ENCODE assay signal across 10 mouse cellular contexts in the genomic region with DNA sequence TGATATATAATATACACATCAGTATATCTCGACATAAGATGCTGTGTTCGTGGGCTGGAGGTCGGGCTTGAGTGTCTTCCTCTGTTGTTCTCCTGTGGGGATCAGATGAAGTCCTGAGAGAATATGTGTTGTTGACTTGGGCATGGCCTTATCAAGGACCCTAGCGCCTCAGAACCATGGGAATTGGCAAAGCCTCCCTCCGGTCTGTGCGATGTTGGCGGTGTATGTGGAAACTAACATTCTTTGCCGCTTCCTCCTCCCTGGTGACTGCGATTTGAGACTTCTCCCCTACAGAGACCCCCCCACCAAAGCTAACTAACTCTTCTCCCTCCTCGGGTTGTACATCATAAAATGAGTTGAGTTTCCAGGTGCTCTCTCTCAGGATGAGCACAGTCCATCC. TPM values are rescaled to one million over a fixed set of nuclear protein-coding genes. Genes with fewer than 3 reads are reported as not detected.
DNase-seq lines count a peak whose midpoint lies in the region; ATAC-seq and TF ChIP-seq lines count a peak whose summit lies in the region.
"Had no signal": no experiment of that assay in that cellular context is flagged by ENCODE, and none has a peak within 500 bp of the region (broad histone marks: within the 10 kb centered on the region; RNA-seq: fewer than 3 reads in every experiment).

No protein-coding gene starts in this region.

- no peak overlapping the region for H3K4me2 ChIP-seq in forebrain, embryonic 14.5 days (ENCODE audit: low read length)
- H3K4me2 ChIP-seq in heart, embryonic 16.5 days (ENCODE audit: low read depth, low read length), result no peak overlapping the region
- H3K4me2 ChIP-seq in liver, postnatal 0 days (ENCODE audit: low read depth, low read length), result 0 out of 2 replicates have a peak overlapping the region, but pooled peaks have one; percentile 27
- H3K4me2 ChIP-seq: hindbrain, embryonic 14.5 days; midbrain, embryonic 11.5 days had no signal

- TF ChIP-seq EP300 in liver, postnatal 0 days (IDR thresholded peaks at IDR 0.05; ENCODE audit: low read depth), result no peak

- no peak for TF ChIP-seq POLR2A in cerebellum, adult 2 months (IDR thresholded peaks at IDR 0.05; ENCODE audit: borderline replicate concordance, insufficient read depth, low read length)

- peaks cover 20% of the 10 kb centered on the region for H3K4me1 ChIP-seq in forebrain, embryonic 14.5 days (ENCODE audit: control insufficient read depth, insufficient read depth, low read length)
- peaks cover 26% of the 10 kb centered on the region for H3K4me1 ChIP-seq in heart, embryonic 16.5 days (ENCODE audit: control insufficient read depth, insufficient read depth, low read length)
- peaks cover 59% of the 10 kb centered on the region for H3K4me1 ChIP-seq in liver, postnatal 0 days (ENCODE audit: insufficient read depth)
- H3K4me1 ChIP-seq in cerebellum, adult 2 months (ENCODE audit: control insufficient read depth, insufficient read depth, low read length), result peaks cover 8% of the 10 kb centered on the region

- WGBS in forebrain, embryonic 14.5 days, result 90% methylated on average over 10 of the region's 10 CpGs
- WGBS in heart, embryonic 16.5 days, result 75% methylated on average over 10 of the region's 10 CpGs
- WGBS in liver, postnatal 0 days (ENCODE audit: insufficient replicate concordance), result 82% methylated on average over 10 of the region's 10 CpGs
- 86% methylated on average over 10 of the region's 10 CpGs for WGBS in cerebellum, adult 2 months

- no peak for ATAC-seq in forebrain, embryonic 14.5 days
- no peak for ATAC-seq in heart, embryonic 16.5 days (replicated peaks; ENCODE audit: extremely low read depth, insufficient read depth, low FRiP score)
- ATAC-seq in liver, postnatal 0 days, result no peak

- no peak for TF ChIP-seq CTCF in liver, postnatal 0 days (IDR thresholded peaks at IDR 0.05; ENCODE audit: low read depth)
- no peak for TF ChIP-seq CTCF in cerebellum, adult 2 months (IDR thresholded peaks at IDR 0.05; ENCODE audit: borderline replicate concordance, insufficient read depth, low read depth, low read length)

- H3K9me3 ChIP-seq in forebrain, embryonic 14.5 days (replicated peaks; ENCODE audit: control insufficient read depth, low read length), result no peaks in the 10 kb centered on the region
- no peaks in the 10 kb centered on the region for H3K9me3 ChIP-seq in heart, embryonic 16.5 days (replicated peaks; ENCODE audit: control insufficient read depth, low read length)
- H3K9me3 ChIP-seq in liver, postnatal 0 days (ENCODE audit: low read length), result no peaks in the 10 kb centered on the region

- H3K27me3 ChIP-seq in forebrain, embryonic 14.5 days (replicated peaks; ENCODE audit: control insufficient read depth, insufficient read depth, low read length), result no peaks in the 10 kb centered on the region
- H3K27me3 ChIP-seq in heart, embryonic 16.5 days (ENCODE audit: control insufficient read depth, insufficient read depth, low read length), result no peaks in the 10 kb centered on the region
- H3K27me3 ChIP-seq in liver, postnatal 0 days (ENCODE audit: insufficient read depth, low read length), result no peaks in the 10 kb centered on the region
- H3K27me3 ChIP-seq in cerebellum, adult 2 months (ENCODE audit: control insufficient read depth, insufficient read depth, low read length), result no peaks in the 10 kb centered on the region

- no peak overlapping the region for H3K9ac ChIP-seq in forebrain, embryonic 14.5 days (ENCODE audit: low read length)
- no peak overlapping the region for H3K9ac ChIP-seq in heart, embryonic 16.5 days (ENCODE audit: low read length)
- H3K9ac ChIP-seq in liver, postnatal 0 days (replicated peaks), result 0 out of 2 replicates have a peak overlapping the region, but pooled peaks have one; percentile 37
- H3K9ac ChIP-seq: hindbrain, embryonic 14.5 days had no signal

- H3K36me3 ChIP-seq in forebrain, embryonic 14.5 days (ENCODE audit: control insufficient read depth, insufficient read depth, low read length), result no peaks in the 10 kb centered on the region
- H3K36me3 ChIP-seq in heart, embryonic 16.5 days (ENCODE audit: control insufficient read depth, insufficient read depth), result no peaks in the 10 kb centered on the region
- no peaks in the 10 kb centered on the region for H3K36me3 ChIP-seq in liver, postnatal 0 days (replicated peaks; ENCODE audit: insufficient read depth, low read length)

- 0 out of 2 replicates have a peak overlapping the region, but pooled peaks have one; percentile 14 for H3K27ac ChIP-seq in forebrain, embryonic 14.5 days (ENCODE audit: low read depth, low read length)
- H3K27ac ChIP-seq in heart, embryonic 16.5 days (ENCODE audit: low read length), result peak overlapping the region; percentile 62
- H3K27ac ChIP-seq in liver, postnatal 0 days (ENCODE audit: low read depth), result peak overlapping the region; percentile 100
- H3K27ac ChIP-seq in cerebellum, adult 2 months (ENCODE audit: insufficient read depth, low read length), result no peak overlapping the region
- H3K27ac ChIP-seq: hindbrain, embryonic 14.5 days; layer of hippocampus, adult 2 months had no signal

- peak; percentile 21 for DNase-seq in lung, postnatal 10 days
- DNase-seq in lung, postnatal 14 days, result no peak
- no peak for DNase-seq in forebrain, embryonic 14.5 days (ENCODE audit: low spot score)
- DNase-seq in liver, postnatal 0 days, result peak; percentile 16
- no peak for DNase-seq in cerebellum, adult 2 months
- no peak for DNase-seq in lung, postnatal 36 days

- H3K4me3 ChIP-seq in forebrain, embryonic 14.5 days (ENCODE audit: low read depth, low read length), result no peak overlapping the region
- H3K4me3 ChIP-seq in heart, embryonic 16.5 days (ENCODE audit: low read length), result no peak overlapping the region
- H3K4me3 ChIP-seq in liver, postnatal 0 days (ENCODE audit: low read depth, low read length), result no peak overlapping the region
- H3K4me3 ChIP-seq in cerebellum, adult 2 months (replicated peaks; ENCODE audit: insufficient read depth, low read depth, low read length), result no peak overlapping the region
- H3K4me3 ChIP-seq: layer of hippocampus, adult 2 months had no signal

RNA-seq across cellular contexts. Expression of a gene that starts 48.6 kb away (rescaled TPM):
- 38.0 and 38.5 TPM in 2 replicates for polyA plus RNA-seq in forebrain, embryonic 14.5 days (2014; fragmentation: Nextera tagmentation; extraction: Ambion mirVana)
- polyA plus RNA-seq in heart, embryonic 16.5 days (2015; fragmentation: Nextera tagmentation; extraction: Ambion mirVana), result 22.7 and 24.3 TPM in 2 replicates
- 39.4 and 40.1 TPM in 2 replicates for polyA plus RNA-seq in liver, postnatal 0 days (2015; fragmentation: Nextera tagmentation; extraction: Ambion mirVana)
- 47.0 and 47.8 TPM in 2 replicates for polyA plus RNA-seq in cerebellum, adult 2 months (2012; rRNA removed)

Comparison
In these comparisons a context has a peak if more than half of its experiments do, and no peak if none do; other contexts are left out.
1. DNase-seq: peak in lung, postnatal 10 days (single experiment) and liver, postnatal 0 days (single experiment); none in lung, postnatal 14 days (single experiment), forebrain, embryonic 14.5 days (single experiment), cerebellum, adult 2 months (0 of 2) and lung, postnatal 36 days (single experiment).